Mouse (Mus musculus) myocyte (in vitro differentiated cells): ENCODE data around the gene Atp4b. TPM values are rescaled to one million over a fixed set of nuclear protein-coding genes. Genes with fewer than 3 reads are reported as not detected.

Source experiments
- H3K27me3 ChIP-seq: one replicate; pipeline ENCODE4 v1.6.1; 2011; ENCODE audit not compliant: control insufficient read depth, insufficient read depth, insufficient read length
- H3K36me3 ChIP-seq: one replicate; pipeline ENCODE4 v1.6.1; 2011; ENCODE audit not compliant: control insufficient read depth, insufficient read depth
- H3K4me2 ChIP-seq: one replicate; pipeline ENCODE4 v1.6.1; 2011; ENCODE audit warnings: low read depth, control low read depth
- H3K4me3 ChIP-seq: one replicate; pipeline ENCODE4 v1.5.1; 2011; ENCODE audit warnings: mild to moderate bottlenecking, control low read depth, moderate library complexity
- H3K79me2 ChIP-seq: one replicate; pipeline ENCODE4 v1.6.1; 2011; ENCODE audit not compliant: control insufficient read depth, insufficient read depth
- H3ac ChIP-seq: one replicate; pipeline ENCODE4 v1.6.1; 2011; ENCODE audit not compliant: control insufficient read depth, insufficient read length
- CEBPB ChIP-seq: IDR thresholded peaks from 2 replicates; pipeline ENCODE4 v1.6.1; 2011; ENCODE audit warnings: mild to moderate bottlenecking, moderate library complexity; ENCODE audit not compliant: poor library complexity, insufficient read depth, severe bottlenecking
- E2F4 ChIP-seq: IDR thresholded peaks from one replicate; pipeline ENCODE4 v1.6.1; 2011; ENCODE audit warnings: mild to moderate bottlenecking, control low read depth, moderate library complexity; ENCODE audit not compliant: insufficient read depth
- MAX ChIP-seq: IDR thresholded peaks from one replicate; pipeline ENCODE4 v1.6.1; 2011; ENCODE audit warnings: low read depth, mild to moderate bottlenecking, control low read depth
- MYOD1 ChIP-seq, 3 experiments: IDR thresholded peaks; one replicate each; pipeline ENCODE4 v1.6.1; 2011; ENCODE audit warnings: control low read depth in 2 of 3, low read depth in 2 of 3, mild to moderate bottlenecking in 2 of 3, moderate library complexity in 1 of 3; ENCODE audit not compliant: insufficient read length in 2 of 3, control insufficient read depth in 1 of 3
- MYOG ChIP-seq, 3 experiments: IDR thresholded peaks; one replicate each; pipeline ENCODE4 v1.6.1; 2011; ENCODE audit warnings: control low read depth in 2 of 3, low read depth in 2 of 3, mild to moderate bottlenecking in 2 of 3; ENCODE audit not compliant: insufficient read length in 2 of 3, control insufficient read depth in 1 of 3, insufficient read depth in 1 of 3
- POLR2A ChIP-seq: IDR thresholded peaks from one replicate; pipeline ENCODE4 v1.6.1; 2011; ENCODE audit warnings: low read depth, mild to moderate bottlenecking, control low read depth, moderate library complexity; ENCODE audit not compliant: insufficient read length
- POLR2AphosphoS2 ChIP-seq: IDR thresholded peaks from one replicate; pipeline ENCODE4 v1.6.1; 2011; ENCODE audit warnings: low read depth, control low read depth; ENCODE audit not compliant: insufficient read length
- REST ChIP-seq: IDR thresholded peaks from one replicate; pipeline ENCODE4 v1.6.1; 2011; ENCODE audit warnings: mild to moderate bottlenecking, control low read depth, moderate library complexity; ENCODE audit not compliant: insufficient read depth, insufficient read length
- SRF ChIP-seq: IDR thresholded peaks from one replicate; pipeline ENCODE4 v1.6.1; 2011; ENCODE audit warnings: low read depth; ENCODE audit not compliant: control insufficient read depth, insufficient read length
- TCF12 ChIP-seq: IDR thresholded peaks from one replicate; pipeline ENCODE4 v1.6.1; 2011; ENCODE audit warnings: mild to moderate bottlenecking, control low read depth; ENCODE audit not compliant: poor library complexity, insufficient read depth, severe bottlenecking
- TCF3 ChIP-seq: IDR thresholded peaks from one replicate; pipeline ENCODE4 v1.6.1; 2011; ENCODE audit warnings: low read depth, control low read depth; ENCODE audit not compliant: insufficient read length
- USF1 ChIP-seq: IDR thresholded peaks from one replicate; pipeline ENCODE4 v1.6.1; 2011; ENCODE audit warnings: low read depth, mild to moderate bottlenecking, control low read depth, moderate library complexity
- polyA plus RNA-seq: library from polyadenylated mRNA; unstranded; fragments of >200 nt; fragmentation: generic; extraction: Trizol; gene quantifications from one replicate; pipeline ENCODE4 v1.2.1, GENCODE M21; 2012; ENCODE audit warnings: missing spikeins

The Atp4b gene
- polyA plus RNA-seq, 1 experiment, result not detected

GRCm38 (mm10) chr8:13433130-13433529 is 36.5 kb upstream of the Atp4b start:
- Histone ChIP-seq H3K4me3 (no peak overlapping the region), H3K36me3 (no peaks in the 10 kb centered on the region), H3K4me2 (no peak overlapping the region), H3K79me2 (no peaks in the 10 kb centered on the region), H3K27me3 (peaks cover 63% of the 10 kb centered on the region), H3ac (no peak overlapping the region)
- no peak for TF ChIP-seq POLR2AphosphoS2
- no peak for TF ChIP-seq POLR2A
- TF ChIP-seq USF1, result no peak
- TF ChIP-seq MYOD1 (IDR thresholded peaks at IDR 0.05; ENCODE audit: control insufficient read depth in 1 of 3, insufficient read length in 2 of 3, low read depth in 2 of 3), result no peak
- no peak for TF ChIP-seq TCF12
- no peak for TF ChIP-seq CEBPB
- TF ChIP-seq MAX, result no peak
- no peak for TF ChIP-seq MYOG (IDR thresholded peaks at IDR 0.05; ENCODE audit: control insufficient read depth in 1 of 3, insufficient read depth in 1 of 3, insufficient read length in 2 of 3, low read depth in 2 of 3)
- no peak for TF ChIP-seq SRF
- no peak for TF ChIP-seq E2F4
- TF ChIP-seq REST, result no peak
- no peak for TF ChIP-seq TCF3

DNA sequence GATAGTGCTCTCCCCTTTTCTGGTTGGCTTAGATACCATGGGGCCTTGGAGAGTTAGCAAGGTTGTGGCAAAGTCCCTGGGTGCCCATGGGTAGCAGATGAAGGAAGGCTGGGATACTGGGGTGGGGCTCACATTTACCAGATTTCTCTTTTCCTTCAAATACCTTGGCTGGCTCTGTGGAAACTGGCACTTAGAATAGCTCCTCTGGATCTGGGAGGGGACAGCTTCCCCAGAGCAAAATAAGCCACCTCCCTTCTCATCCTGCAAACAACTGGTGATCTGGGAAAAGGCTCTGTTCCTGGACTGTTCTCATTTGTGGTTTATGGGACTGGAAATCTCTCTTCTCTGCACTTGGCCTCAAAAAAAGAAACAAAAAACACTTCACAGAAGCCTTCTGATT is 34.2 kb upstream of the Atp4b start:
- no peak for TF ChIP-seq TCF12
- TF ChIP-seq MAX, result no peak
- no peak for TF ChIP-seq TCF3
- no peak for TF ChIP-seq POLR2A
- no peak for TF ChIP-seq SRF
- peaks cover 68% of the 10 kb centered on the region for H3K27me3 ChIP-seq
- H3K79me2 ChIP-seq, result no peaks in the 10 kb centered on the region
- H3K4me2 ChIP-seq, result no peak overlapping the region
- no peaks in the 10 kb centered on the region for H3K36me3 ChIP-seq
- H3ac ChIP-seq, result no peak overlapping the region
- H3K4me3 ChIP-seq, result no peak overlapping the region

GRCm38 (mm10) chr8:13430412-13430811 is 33.8 kb upstream of the Atp4b start:
- H3ac ChIP-seq, result no peak overlapping the region
- H3K4me3 ChIP-seq, result no peak overlapping the region
- H3K79me2 ChIP-seq, result no peaks in the 10 kb centered on the region
- peaks cover 64% of the 10 kb centered on the region for H3K27me3 ChIP-seq
- H3K36me3 ChIP-seq, result no peaks in the 10 kb centered on the region
- TF ChIP-seq E2F4 (no peak), SRF (no peak), USF1 (no peak), REST (no peak), POLR2A (no peak), POLR2AphosphoS2 (no peak), MAX (no peak), MYOG (IDR thresholded peaks at IDR 0.05; ENCODE audit: control insufficient read depth in 1 of 3, insufficient read depth in 1 of 3, insufficient read length in 2 of 3, low read depth in 2 of 3) (no peak), TCF12 (no peak), MYOD1 (IDR thresholded peaks at IDR 0.05; ENCODE audit: control insufficient read depth in 1 of 3, insufficient read length in 2 of 3, low read depth in 2 of 3) (no peak), CEBPB (no peak), TCF3 (no peak)
- H3K4me2 ChIP-seq, result no peak overlapping the region

DNA sequence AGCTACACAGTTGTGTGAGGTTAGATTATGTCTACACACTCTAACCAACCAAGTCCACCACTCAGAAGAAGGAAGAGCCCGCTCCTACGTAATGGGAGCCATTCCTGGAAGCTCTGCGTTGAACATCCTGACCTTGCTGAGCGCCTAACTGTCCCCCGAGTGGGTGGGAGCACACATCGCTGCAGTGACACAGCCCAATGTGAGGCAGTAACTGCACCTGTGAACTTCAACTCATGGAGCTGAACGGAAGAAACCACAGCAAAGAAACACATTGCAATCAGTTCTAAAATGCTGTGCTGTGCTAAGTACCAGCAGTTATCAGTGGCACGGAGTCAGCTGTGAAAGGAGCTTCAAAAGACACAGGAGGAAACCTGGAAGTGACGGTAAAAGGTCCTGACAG is 31.5 kb upstream of the Atp4b start:
- no peak overlapping the region for H3K4me3 ChIP-seq
- H3K79me2 ChIP-seq, result no peaks in the 10 kb centered on the region
- peaks cover 45% of the 10 kb centered on the region for H3K27me3 ChIP-seq
- no peak overlapping the region for H3K4me2 ChIP-seq
- no peak for TF ChIP-seq SRF
- TF ChIP-seq TCF3, result no peak
- no peak for TF ChIP-seq POLR2A
- TF ChIP-seq REST, result no peak
- TF ChIP-seq POLR2AphosphoS2, result no peak
- TF ChIP-seq MAX, result no peak
- no peak for TF ChIP-seq TCF12
- no peak for TF ChIP-seq USF1
- no peak for TF ChIP-seq MYOG (IDR thresholded peaks at IDR 0.05; ENCODE audit: control insufficient read depth in 1 of 3, insufficient read depth in 1 of 3, insufficient read length in 2 of 3, low read depth in 2 of 3)
- no peaks in the 10 kb centered on the region for H3K36me3 ChIP-seq
- no peak overlapping the region for H3ac ChIP-seq

- Histone ChIP-seq H3K79me2 (no peaks in the 10 kb centered on the region), H3K4me2 (no peak overlapping the region), H3K4me3 (no peak overlapping the region), H3K27me3 (peaks cover 38% of the 10 kb centered on the region), H3K36me3 (no peaks in the 10 kb centered on the region), H3ac (no peak overlapping the region)
- TF ChIP-seq POLR2A (no peak), SRF (no peak), MYOG (IDR thresholded peaks at IDR 0.05; ENCODE audit: control insufficient read depth in 1 of 3, insufficient read depth in 1 of 3, insufficient read length in 2 of 3, low read depth in 2 of 3) (no peak), TCF3 (no peak), POLR2AphosphoS2 (no peak), MAX (no peak), USF1 (no peak), REST (no peak), TCF12 (no peak)
Measured at GRCm38 (mm10) chr8:13427351-13427750, 30.7 kb upstream of the Atp4b start.
